Mouse (Mus musculus) gastrocnemius, postnatal 25 days (tissue): Measurements from ENCODE around the gene St3gal6. TPM values are rescaled to one million over a fixed set of nuclear protein-coding genes. Genes with fewer than 3 reads are reported as not detected.

Experiments used
- DNase-seq: peaks from one replicate; pipeline ENCODE4 v3.0.0; 2022
- total RNA-seq, 2 experiments: library from RNA; stranded (reverse); gene quantifications; 1 replicate in 1 of 2; 2 replicates in 1 of 2; pipeline ENCODE4 v1.2.3; 2021

St3gal6 gene
- total RNA-seq, 2 experiments from 2014 or later = 92.1 to 102 TPM

DNA sequence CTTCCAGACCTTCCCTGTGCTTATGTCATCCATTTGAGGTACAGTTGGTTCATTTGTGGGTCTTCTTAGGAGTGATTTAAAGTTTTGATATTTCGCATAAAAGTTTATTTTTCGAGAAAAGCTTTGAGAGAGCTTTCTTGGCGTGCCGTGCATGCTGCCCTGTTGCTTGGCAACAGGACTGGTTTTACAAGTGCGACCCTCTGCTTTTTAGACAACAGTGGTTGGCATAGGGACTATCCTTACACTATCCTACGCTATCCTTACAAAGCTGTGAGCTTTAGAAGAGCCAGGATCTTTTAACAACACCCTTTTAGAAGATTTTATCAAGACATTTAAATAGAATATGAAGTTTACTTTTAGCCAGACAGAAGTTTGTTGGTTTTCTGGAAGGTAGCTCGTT, 93.8 kb downstream of the St3gal6 start:
- DNase-seq = no peak

DNA sequence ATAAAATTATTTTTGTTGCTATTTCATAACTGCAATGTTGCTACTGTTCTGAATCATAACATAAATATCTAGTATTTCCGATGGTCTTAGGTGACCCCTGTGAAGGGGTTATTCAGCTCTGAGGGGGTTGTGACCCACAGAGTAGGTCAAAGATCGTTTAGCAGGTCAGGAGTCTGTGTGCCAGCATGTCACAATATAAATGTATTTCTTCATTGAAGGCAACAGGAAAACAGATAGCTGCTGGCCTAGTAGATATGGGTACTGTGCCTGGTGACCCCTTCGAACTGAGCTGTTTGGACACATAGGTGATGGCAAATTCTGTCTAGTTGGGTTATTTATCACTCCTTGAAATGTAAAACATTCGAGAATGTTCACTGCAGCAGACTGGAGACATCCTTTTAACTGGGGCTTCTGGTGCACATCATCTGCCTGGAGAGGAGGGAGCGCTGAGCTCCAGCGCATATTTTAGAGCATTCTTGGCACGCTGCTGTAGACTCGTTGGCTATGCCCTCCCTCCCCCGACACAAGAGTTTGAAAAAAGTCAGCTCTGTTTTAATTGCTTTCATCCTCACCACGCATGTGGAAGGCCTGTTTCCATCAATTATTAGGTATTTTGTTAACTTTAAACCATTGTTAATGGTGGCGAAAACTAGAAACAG, 102.2 kb downstream of the St3gal6 start:
- DNase-seq = no peak

Other genes with a start within 250 kb of the St3gal6 start
- 1 to 10 TPM; 4.2 to 6.9 TPM for gene Dcbld2, start 115.8 kb downstream of the St3gal6 start, total RNA-seq
- not detected for gene Gm813, start 92.7 kb upstream of the St3gal6 start, total RNA-seq
- not detected for gene E330017A01Rik, start 114.5 kb upstream of the St3gal6 start, total RNA-seq
- gene Cpox, start 146.0 kb upstream of the St3gal6 start, total RNA-seq = 10 to 100 TPM; 18.9 to 21.6 TPM
- not detected for gene Gpr15, start 194.8 kb upstream of the St3gal6 start, total RNA-seq
- gene Cldnd1, start 203.7 kb upstream of the St3gal6 start, total RNA-seq = 10 to 100 TPM; 63.9 to 64.2 TPM
- gene Olfr172, start 238.9 kb upstream of the St3gal6 start, total RNA-seq = not detected